Mouse (Mus musculus) frontal cortex, adult 2 months (tissue): Measurements from ENCODE around the gene Olfr31. TPM values are rescaled to one million over a fixed set of nuclear protein-coding genes. Genes with fewer than 3 reads are reported as not detected.

Experiments
- DNase-seq, 2 experiments: peaks; one replicate each; pipeline ENCODE4 v3.0.0; 2022; ENCODE audit warnings: low spot score in 1 of 2; ENCODE audit errors: extremely low spot score in 1 of 2
- polyA plus RNA-seq: library from polyadenylated mRNA; depleted of rRNA; stranded (reverse); fragments of >200 nt; gene quantifications from 2 replicates; pipeline ENCODE4 v1.2.3, GENCODE M21; 2012; rRNA removed

Olfr31 gene
- polyA plus RNA-seq = 0.11 and 0.12 TPM in 2 replicates

DNA sequence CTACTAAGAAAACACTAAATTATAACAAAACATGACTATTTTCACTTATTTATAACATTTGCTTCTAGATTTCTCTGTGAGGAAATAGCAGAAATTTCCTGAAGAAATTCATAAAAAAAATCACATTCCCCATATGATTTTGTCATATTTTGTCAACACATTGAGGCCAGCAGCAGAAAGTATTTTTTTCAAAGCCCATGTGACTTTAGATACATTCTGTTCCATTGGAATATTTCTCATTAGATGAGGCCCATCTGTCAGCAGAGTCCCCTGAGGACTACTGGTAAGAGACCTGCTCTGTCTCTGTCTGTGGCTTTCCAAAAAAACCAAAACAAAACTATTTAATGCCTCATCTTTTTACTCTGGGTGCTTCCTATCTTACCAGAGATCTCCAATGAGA lies at the start of gene Olfr31:
TSS of gene Olfr31 (plus strand) at position 301 of the 400 bp plus-strand sequence.
- no peak for DNase-seq

GRCm38 (mm10) chr14:14294426-14294825 lies 28.2 kb upstream of the Olfr31 start:
- no peak for DNase-seq

DNA sequence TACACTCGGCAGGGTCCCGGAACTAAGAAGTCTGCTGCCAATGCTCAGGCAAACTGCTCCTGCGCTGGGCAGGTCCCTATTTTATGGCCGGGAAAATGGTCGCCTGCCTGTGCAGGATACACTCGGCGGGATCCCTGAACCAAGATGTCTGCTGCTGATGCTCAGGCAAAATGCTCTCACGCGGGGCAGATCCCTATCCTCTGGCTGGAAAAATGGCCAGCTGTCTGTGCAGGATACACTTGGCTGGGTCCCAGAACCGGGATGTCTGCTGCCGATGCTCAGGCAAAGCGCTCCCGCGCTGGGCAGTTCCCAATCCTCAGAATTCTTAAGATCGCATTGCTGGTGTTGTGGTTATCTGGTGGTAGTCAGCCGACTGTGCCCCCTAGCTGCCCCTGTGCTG lies 13.7 kb upstream of the Olfr31 start:
- DNase-seq = no peak

GRCm38 (mm10) chr14:14309416-14309815 lies 13.2 kb upstream of the Olfr31 start:
- DNase-seq = no peak

GRCm38 (mm10) chr14:14345113-14345871 lies 22.7 kb downstream of the Olfr31 start:
- DNase-seq = peak; percentile 71 to 81

DNA sequence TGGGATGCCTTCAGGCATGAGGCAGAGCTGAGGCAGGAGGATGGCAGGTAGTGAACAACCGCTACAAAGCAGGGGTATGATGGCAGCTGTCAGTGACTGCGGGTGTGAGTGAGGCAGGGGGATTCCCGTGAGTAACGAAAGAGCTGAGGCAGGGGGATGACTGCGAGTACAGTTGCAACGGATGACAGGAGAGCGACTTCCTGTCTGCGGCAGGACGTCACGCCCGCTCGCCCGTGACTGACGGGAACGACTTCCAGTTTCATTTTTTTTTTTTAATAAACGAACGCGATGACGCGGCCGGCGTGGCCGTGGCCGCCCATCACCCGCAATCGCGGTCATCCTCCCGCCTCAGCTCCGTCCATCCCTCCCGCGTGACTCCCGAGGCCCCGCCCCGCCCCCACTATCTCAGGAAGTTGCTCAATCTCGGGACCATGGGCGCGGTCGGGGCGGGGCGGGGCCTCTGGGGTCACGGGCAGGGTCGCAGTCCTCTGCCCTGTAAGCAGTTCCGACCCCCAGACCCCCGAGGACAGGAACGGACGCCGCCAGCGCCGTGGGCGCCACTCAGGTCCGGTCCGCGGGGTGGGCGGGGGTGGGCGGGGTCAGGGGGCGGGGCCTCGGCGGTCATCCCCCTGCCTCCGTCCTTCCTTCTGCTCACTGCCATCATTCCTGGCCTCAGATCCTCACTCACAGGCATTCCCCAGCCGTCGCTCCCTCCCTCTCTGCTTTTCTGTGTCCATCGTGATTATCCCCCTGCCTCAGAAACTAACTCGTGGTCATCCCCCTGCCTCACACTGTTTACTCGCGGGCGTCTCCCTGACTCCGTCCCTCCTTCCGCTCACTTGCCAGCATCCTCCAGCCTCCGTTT lies 23.6 kb downstream of the Olfr31 start, which contains the start of gene Il3ra:
TSS of gene Il3ra (plus strand) at position 328 of the 865 bp plus-strand sequence.
- peak; percentile 42 to 73 for DNase-seq

DNA sequence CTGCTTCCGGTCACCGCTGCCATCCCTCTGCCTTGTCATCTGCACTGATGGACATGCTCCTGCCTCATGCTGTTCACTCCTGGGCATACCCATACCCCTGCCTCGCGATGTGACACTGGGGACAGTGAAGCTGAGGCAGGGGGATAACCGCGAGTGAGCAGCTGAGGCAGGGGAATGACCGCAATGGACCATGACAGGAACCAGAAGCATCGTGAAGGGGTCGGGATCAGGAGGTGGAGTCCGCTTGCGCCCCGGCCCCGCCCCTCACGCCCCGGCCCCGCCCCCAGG lies 24.1 kb downstream of the Olfr31 start:
- DNase-seq = no peak

GRCm38 (mm10) chr14:14347151-14347835 lies 24.7 kb downstream of the Olfr31 start:
- peak; percentile 30 to 31 for DNase-seq

DNA sequence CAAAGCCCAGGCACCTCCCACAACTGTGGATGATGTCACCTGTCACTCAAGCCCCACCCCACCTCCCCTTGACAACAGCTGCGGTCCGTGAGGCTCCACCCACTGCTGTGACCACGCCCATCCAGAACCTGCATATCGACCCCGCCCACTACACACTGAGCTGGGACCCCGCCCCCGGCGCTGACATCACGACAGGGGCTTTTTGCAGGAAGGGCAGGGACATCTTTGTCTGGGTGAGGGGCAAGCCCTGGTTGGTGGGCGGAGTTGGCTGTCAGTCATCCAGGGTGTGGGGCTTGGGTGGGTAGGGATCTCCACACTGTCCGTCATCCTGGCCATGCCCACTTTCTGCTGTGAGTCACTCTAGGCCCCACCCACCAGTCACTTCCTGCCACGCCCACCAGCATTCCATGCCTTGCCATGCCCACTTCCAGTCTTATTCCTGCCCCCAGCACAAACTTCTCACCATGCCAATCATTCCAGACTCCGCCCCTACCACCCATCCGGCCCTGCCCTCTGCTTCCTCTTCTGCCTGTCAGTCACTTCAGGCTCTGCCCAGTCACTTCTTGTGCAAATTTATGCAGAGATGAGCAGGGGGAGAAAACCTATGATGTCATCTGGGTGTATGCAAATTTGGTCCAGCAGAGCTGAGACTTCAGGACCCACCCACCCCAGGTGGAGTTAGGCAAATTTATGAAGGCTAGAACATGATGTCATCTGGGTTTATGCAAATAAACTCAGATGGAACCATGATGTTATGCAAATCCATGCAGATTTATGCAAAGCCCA lies 25.4 kb downstream of the Olfr31 start:
- peak; percentile 28 to 54 for DNase-seq

GRCm38 (mm10) chr14:14348674-14349401 lies 26.2 kb downstream of the Olfr31 start:
- DNase-seq = peak in 1 of 2 experiments; percentile 9

DNA sequence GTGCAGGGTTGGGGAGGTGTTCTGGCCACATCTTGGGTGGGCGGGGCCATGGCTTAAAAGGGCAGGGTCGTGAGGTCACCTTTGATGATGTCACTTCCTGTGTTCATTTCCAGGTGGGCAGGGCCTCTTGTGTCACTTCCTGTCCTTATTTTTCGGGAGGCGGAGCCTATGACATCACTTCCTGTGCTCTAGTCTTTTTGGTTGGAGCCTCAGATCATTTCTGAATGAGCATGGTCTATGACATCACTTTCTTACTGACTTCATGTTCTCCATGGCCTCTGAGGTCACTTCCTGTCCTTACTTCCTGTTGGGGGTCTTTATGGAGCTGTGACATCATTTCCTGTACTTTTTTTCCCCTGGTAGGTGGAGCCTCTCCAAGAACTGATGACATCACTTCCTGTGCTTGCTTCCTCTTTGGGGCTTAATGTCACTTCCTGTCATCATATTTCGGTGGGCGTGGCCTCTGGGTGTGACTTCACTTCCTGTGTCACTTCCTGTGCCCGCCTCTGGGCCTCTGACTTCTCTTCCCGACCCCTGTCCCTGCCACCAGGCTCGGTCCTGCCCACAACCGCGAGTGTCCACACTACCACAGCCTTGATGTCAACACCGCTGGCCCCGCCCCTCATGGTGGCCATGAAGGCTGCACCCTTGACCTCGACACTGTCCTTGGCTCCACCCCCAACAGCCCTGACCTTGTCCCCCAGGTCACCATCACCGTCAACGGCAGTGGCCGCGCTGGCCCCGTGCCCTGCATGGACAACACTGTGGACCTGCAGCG lies 27.0 kb downstream of the Olfr31 start:
- peak in 1 of 2 experiments; percentile 5 for DNase-seq

GRCm38 (mm10) chr14:14350263-14351147 lies 27.9 kb downstream of the Olfr31 start:
- no peak for DNase-seq

DNA sequence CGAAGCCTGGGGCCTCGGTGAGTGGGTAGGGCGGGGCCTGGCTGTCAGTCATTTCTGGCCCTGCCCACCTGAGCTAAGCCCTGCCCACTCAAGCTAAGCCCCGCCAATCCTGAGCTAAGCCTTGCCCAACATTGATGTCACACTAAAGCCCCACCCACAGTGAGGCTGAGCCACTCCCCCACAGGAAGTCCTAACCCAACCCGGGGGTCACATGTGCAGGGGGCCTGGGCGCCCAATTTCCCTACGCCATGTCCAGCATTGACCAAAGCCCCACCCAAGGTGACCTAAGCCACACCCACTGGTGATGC lies 28.5 kb downstream of the Olfr31 start:
- DNase-seq = no peak

- DNase-seq = peak in 1 of 2 experiments; percentile 33
These were observed 29.3 kb downstream of the Olfr31 start for GRCm38 (mm10) chr14:14351721-14352590.

DNA sequence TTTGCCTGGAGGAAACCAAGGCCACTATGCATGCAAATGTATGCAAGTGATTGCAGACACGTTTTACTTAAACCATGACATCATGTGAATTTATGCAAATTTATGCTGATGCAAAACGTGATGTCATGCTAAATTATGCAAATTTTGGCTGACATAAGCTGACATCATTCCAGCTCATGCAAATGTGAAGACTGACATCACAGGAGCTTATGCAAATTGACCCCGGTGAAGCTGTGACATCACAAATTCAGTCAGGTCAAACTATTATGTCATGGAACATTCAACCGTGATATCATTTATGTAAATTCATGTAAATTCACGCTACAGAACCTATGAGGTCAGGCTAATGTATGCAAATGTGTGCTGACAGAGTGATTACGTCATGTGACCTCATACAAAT lies 30.0 kb downstream of the Olfr31 start:
- DNase-seq = no peak

GRCm38 (mm10) chr14:14353081-14353732 lies 30.6 kb downstream of the Olfr31 start:
- DNase-seq = peak in 1 of 2 experiments; percentile 13
